Mouse (Mus musculus): ENCODE data around the gene H2al1d. TPM values are rescaled to one million over a fixed set of nuclear protein-coding genes. Genes with fewer than 3 reads are reported as not detected.
"Not testable (repeated sequence)": the region's sequence is repeated elsewhere in the genome, so short reads cannot be mapped to it uniquely, and the experiment has no call there.

The H2al1d gene
- not detected in 2 replicates for polyA plus RNA-seq (2012; rRNA removed)

DNA sequence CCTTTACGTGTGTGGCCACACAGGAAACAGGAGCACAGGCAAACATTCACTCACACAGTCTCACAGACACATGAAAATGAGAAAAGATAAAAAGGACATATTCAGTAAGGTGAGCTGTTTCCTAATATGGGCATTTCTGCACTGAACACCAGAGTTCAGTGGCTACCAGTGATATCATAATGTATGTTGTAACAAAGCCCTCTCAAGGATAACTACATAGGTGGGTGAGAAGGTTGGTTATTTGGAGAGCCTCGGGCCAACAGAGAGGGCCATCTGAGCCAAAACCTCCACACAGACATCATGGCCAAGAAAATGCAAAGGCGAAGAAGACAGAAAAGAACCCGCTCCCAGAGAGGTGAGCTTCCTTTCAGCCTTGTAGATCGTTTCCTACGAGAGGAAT lies at the start of gene H2al1d:
Gene H2al1d, plus strand, starts transcription at position 301 of the 400 bp plus-strand sequence.
- not testable (repeated sequence) for DNase-seq (ENCODE audit: extremely low spot score in 1 of 2, low spot score in 1 of 2)

DNA sequence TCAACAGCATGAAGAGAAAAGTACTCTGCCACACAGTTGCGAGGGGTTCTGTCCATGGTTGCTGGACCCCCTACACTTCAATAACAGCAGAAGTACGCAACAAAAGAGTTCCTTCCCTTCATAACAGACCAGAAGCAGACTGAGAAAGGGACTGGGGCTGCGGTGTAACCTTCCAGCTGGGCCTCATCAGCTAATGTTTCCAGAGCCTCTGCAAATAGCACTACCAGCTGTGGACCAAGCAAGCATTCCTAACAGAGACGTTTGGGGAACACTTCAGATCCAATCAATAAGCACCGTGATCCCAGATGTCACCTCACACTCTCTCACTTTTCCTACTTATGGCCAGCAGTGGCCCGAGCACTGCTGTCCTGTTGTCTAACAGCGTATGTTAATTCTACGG lies 43.7 kb upstream of the H2al1d start:
- no peak for DNase-seq (ENCODE audit: extremely low spot score in 1 of 2, low spot score in 1 of 2)

DNA sequence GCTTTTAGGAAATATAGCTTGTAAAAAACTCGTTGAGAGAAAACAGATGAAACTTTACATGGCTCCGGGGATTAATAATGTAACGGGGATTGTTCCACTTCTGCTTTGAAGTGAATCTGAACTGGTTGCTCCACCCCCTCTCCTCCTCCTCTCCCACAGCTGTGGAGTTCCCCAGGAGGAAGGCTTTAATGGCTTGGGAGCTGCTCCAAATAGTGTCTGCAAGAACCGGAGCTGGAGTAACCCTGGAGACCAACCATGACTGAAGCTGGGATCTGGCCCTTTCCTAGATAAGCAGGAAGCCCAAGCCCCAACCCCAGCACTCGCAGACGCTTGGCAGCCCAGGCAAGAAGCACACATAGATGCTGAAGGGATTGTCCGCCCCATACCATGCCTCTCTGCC lies 40.8 kb upstream of the H2al1d start:
- DNase-seq (ENCODE audit: extremely low spot score in 1 of 2, low spot score in 1 of 2): peak in 1 of 2 experiments; percentile 19

DNA sequence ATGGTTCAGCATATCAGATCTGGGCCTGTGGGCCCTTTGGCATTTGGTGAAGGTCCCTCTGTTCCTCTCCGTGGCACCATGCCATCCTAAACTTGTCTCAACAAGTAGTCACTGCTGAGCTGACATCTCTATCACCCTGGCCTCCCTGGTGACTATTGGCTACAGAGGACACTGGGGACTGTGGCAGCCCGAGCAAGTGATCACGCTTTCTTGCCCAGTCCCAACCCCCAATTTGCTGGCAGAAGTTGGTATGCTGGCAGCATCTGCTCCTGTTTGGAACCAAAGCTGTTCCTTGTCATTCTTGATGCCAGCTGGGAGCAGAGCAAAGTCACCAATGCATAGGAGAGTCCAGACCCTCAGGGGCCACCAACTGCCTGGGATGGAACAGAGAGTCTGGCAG lies 39.5 kb upstream of the H2al1d start:
- peak in 1 of 2 experiments; percentile 29 for DNase-seq (ENCODE audit: extremely low spot score in 1 of 2, low spot score in 1 of 2)

DNA sequence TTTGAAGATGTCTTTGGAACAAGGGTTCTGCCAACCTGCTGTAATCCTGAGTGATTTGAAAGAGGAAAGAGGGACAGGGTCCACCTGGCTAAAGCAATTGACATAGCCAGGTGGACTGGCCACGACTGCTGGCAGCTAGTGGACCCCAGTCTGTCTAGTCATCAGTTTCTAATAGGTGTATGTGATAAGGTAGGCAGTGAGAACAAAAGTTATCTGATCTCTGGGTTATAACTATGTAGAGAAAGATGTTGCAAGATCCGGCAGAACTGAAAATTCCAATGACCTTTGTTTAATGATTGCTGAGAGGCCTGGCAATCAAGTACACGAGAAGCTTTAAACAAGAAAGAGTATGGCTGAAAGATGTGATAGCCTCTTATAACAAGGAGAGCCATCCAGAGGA lies 35.4 kb upstream of the H2al1d start:
- DNase-seq (ENCODE audit: extremely low spot score in 1 of 2, low spot score in 1 of 2): no peak

DNA sequence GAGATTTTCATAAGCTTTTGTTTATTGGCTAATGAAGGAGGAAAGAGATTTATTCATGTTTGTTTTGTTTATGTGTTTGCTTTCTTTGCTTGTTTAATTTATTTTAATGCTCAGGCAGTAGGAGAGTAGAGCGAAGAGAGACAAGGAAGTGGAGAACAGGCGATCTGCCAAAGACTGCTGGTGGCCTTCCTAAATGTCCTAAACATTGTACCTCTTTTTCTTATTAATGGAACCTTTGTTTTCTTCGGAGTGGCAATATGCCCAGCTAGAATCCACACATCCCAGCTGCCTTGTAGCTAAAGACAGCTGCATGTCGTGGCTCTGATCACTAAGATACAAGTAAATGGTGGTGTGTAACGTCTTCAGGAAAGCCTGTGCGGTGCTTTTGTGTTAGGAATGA lies 31.5 kb upstream of the H2al1d start:
- no peak for DNase-seq (ENCODE audit: extremely low spot score in 1 of 2, low spot score in 1 of 2)

DNA sequence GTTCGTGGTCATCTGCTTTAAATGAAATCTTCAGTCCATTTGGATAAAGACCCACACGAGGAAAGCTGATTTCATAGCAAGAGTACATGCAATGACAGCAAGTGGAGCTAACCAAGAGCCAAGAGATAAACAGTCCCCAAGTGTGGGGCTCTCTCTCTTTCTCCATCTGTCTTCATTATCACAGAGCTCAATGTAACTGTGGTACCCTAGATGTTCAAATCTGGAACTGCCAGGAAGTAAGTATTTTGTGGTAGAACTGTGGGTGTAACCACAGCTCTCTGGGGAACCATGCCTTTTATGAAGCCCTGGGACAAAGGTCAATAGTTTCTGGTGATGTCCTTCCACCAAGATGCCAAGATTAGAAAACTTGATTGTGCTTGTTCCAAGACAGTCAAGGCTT lies 27.9 kb upstream of the H2al1d start:
- DNase-seq (ENCODE audit: extremely low spot score in 1 of 2, low spot score in 1 of 2): no peak

DNA sequence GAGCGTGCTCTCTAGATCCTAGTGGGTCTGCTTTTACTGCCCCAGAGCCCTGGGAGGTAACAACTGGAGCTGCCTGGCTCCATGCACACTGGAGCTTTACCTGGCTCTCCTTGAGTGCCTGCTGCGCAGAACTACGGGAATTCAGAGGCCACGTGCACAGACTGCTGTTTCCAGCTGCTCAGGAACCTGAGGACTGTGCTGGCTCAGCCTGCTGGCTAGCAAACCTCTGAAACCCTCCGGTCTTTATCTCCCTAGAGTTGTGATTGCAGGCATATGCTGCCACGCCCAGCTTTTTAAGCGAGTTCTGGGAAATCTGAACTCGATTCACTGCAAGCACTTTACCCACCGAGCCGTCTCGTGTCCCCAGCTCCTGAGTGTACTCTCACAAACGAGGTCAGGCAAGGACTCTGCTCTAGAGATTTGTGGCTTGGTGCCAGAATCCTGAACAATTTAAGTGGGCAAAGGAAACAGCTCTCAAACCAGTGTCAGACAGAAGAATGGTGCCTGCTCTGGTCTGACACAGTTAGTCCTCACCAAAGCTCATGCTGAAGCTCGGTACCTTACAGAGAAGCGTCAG lies 20.2 kb upstream of the H2al1d start:
- no peak for DNase-seq (ENCODE audit: extremely low spot score in 1 of 2, low spot score in 1 of 2)

DNA sequence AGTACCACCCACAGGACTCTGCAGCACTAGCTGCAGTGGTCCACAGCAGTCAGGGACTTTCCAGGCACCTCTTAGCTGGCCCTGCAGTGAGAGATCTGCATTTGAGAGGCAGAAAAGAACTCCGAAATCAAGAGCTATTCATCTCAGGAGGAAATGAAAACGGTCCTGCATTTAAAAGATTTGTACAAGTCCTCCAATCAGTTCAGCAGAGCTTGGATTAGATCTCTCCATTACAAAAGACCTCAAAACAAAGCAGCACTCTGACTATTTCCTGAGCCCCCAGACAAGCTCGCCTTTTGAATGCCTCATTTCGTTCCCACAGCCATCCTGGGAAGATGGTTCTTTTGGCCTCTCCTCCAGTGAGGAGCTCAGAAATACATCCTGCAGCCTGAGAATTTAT lies 19.4 kb upstream of the H2al1d start:
- no peak for DNase-seq (ENCODE audit: extremely low spot score in 1 of 2, low spot score in 1 of 2)

DNA sequence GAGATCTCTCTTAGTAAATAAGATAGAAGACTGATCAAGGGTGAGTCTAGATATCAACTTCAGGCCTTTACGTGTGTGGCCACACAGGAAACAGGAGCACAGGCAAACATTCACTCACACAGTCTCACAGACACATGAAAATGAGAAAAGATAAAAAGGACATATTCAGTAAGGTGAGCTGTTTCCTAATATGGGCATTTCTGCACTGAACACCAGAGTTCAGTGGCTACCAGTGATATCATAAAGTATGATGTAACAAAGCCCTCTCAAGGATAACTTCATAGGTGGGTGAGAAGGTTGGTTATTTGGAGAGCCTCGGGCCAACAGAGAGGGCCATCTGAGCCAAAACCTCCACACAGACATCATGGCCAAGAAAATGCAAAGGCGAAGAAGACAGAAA lies 9.7 kb upstream of the H2al1d start, which contains the start of gene H2al1a:
Gene H2al1a, plus strand, starts transcription at position 301 of the 400 bp plus-strand sequence.
- not testable (repeated sequence) for DNase-seq (ENCODE audit: extremely low spot score in 1 of 2, low spot score in 1 of 2)

DNA sequence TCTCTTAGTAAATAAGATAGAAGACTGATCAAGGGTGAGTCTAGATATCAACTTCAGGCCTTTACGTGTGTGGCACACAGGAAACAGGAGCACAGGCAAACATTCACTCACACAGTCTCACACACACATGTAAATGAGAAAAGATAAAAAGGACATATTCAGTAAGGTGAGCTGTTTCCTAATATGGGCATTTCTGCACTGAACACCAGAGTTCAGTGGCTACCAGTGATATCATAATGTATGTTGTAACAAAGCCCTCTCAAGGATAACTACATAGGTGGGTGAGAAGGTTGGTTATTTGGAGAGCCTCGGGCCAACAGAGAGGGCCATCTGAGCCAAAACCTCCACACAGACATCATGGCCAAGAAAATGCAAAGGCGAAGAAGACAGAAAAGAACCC lies 6.5 kb upstream of the H2al1d start, which contains the start of gene H2al1b:
Gene H2al1b, plus strand, starts transcription at position 301 of the 400 bp plus-strand sequence.
- DNase-seq (ENCODE audit: extremely low spot score in 1 of 2, low spot score in 1 of 2): not testable (repeated sequence)

DNA sequence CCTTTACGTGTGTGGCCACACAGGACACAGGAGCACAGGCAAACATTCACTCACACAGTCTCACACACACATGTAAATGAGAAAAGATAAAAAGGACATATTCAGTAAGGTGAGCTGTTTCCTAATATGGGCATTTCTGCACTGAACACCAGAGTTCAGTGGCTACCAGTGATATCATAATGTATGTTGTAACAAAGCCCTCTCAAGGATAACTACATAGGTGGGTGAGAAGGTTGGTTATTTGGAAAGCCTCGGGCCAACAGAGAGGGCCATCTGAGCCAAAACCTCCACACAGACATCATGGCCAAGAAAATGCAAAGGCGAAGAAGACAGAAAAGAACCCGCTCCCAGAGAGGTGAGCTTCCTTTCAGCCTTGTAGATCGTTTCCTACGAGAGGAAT lies 3.3 kb upstream of the H2al1d start, which contains the start of gene H2al1c:
Gene H2al1c, plus strand, starts transcription at position 301 of the 400 bp plus-strand sequence.
- DNase-seq (ENCODE audit: extremely low spot score in 1 of 2, low spot score in 1 of 2): not testable (repeated sequence)

DNA sequence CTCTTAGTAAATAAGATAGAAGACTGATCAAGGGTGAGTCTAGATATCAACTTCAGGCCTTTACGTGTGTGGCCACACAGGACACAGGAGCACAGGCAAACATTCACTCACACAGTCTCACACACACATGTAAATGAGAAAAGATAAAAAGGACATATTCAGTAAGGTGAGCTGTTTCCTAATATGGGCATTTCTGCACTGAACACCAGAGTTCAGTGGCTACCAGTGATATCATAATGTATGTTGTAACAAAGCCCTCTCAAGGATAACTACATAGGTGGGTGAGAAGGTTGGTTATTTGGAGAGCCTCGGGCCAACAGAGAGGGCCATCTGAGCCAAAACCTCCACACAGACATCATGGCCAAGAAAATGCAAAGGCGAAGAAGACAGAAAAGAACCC lies 3.0 kb downstream of the H2al1d start, which contains the start of gene H2al1e:
Gene H2al1e, plus strand, starts transcription at position 301 of the 400 bp plus-strand sequence.
- not testable (repeated sequence) for DNase-seq (ENCODE audit: extremely low spot score in 1 of 2, low spot score in 1 of 2)

DNA sequence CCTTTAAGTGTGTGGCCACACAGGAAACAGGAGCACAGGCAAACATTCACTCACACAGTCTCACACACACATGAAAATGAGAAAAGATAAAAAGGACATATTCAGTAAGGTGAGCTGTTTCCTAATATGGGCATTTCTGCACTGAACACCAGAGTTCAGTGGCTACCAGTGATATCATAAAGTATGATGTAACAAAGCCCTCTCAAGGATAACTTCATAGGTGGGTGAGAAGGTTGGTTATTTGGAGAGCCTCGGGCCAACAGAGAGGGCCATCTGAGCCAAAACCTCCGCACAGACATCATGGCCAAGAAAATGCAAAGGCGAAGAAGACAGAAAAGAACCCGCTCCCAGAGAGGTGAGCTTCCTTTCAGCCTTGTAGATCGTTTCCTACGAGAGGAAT lies 6.2 kb downstream of the H2al1d start, which contains the start of gene H2al1f:
Gene H2al1f, plus strand, starts transcription at position 301 of the 400 bp plus-strand sequence.
- DNase-seq (ENCODE audit: extremely low spot score in 1 of 2, low spot score in 1 of 2): not testable (repeated sequence)

DNA sequence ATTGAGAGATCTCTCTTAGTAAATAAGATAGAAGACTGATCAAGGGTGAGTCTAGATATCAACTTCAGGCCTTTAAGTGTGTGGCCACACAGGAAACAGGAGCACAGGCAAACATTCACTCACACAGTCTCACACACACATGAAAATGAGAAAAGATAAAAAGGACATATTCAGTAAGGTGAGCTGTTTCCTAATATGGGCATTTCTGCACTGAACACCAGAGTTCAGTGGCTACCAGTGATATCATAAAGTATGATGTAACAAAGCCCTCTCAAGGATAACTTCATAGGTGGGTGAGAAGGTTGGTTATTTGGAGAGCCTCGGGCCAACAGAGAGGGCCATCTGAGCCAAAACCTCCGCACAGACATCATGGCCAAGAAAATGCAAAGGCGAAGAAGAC lies 9.3 kb downstream of the H2al1d start, which contains the start of gene H2al1g:
Gene H2al1g, plus strand, starts transcription at position 301 of the 400 bp plus-strand sequence.
- not testable (repeated sequence) for DNase-seq (ENCODE audit: extremely low spot score in 1 of 2, low spot score in 1 of 2)

DNA sequence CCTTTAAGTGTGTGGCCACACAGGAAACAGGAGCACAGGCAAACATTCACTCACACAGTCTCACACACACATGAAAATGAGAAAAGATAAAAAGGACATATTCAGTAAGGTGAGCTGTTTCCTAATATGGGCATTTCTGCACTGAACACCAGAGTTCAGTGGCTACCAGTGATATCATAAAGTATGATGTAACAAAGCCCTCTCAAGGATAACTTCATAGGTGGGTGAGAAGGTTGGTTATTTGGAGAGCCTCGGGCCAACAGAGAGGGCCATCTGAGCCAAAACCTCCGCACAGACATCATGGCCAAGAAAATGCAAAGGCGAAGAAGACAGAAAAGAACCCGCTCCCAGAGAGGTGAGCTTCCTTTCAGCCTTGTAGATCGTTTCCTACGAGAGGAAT lies 12.6 kb downstream of the H2al1d start, which contains the start of gene H2al1h:
Gene H2al1h, plus strand, starts transcription at position 301 of the 400 bp plus-strand sequence.
- not testable (repeated sequence) for DNase-seq (ENCODE audit: extremely low spot score in 1 of 2, low spot score in 1 of 2)

DNA sequence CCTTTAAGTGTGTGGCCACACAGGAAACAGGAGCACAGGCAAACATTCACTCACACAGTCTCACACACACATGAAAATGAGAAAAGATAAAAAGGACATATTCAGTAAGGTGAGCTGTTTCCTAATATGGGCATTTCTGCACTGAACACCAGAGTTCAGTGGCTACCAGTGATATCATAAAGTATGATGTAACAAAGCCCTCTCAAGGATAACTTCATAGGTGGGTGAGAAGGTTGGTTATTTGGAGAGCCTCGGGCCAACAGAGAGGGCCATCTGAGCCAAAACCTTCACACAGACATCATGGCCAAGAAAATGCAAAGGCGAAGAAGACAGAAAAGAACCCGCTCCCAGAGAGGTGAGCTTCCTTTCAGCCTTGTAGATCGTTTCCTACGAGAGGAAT lies 15.7 kb downstream of the H2al1d start, which contains the start of gene H2al1i:
Gene H2al1i, plus strand, starts transcription at position 301 of the 400 bp plus-strand sequence.
- DNase-seq (ENCODE audit: extremely low spot score in 1 of 2, low spot score in 1 of 2): not testable (repeated sequence)

DNA sequence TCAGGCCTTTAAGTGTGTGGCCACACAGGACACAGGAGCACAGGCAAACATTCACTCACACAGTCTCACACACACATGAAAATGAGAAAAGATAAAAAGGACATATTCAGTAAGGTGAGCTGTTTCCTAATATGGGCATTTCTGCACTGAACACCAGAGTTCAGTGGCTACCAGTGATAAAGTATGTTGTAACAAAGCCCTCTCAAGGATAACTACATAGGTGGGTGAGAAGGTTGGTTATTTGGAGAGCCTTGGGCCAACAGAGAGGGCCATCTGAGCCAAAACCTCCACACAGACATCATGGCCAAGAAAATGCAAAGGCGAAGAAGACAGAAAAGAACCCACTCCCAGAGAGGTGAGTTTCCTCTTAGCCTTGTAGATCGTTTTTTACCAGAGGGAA lies 18.9 kb downstream of the H2al1d start, which contains the start of gene H2al1j:
Gene H2al1j, plus strand, starts transcription at position 301 of the 400 bp plus-strand sequence.
- not testable (repeated sequence) for DNase-seq (ENCODE audit: extremely low spot score in 1 of 2, low spot score in 1 of 2)

DNA sequence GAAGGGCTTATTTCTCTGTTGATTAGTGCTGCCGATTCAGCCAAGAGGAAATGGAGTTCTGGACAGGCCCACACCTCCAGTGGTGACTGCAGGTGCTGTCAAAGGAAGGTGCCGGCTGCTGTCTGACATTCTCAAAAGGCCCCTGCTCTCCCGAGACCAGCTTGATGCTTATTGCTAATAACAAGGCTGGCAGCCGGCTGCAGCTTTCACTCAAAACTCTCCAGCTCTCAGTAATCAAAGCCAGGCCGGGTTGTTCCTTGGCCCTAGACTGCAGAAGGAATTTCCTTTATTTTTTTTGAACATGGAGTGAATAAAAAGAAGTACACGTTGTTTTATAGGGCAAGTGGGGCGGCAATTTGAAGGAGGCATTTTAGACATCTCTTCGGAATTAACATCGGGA lies 37.1 kb downstream of the H2al1d start:
- DNase-seq (ENCODE audit: extremely low spot score in 1 of 2, low spot score in 1 of 2): no peak

DNA sequence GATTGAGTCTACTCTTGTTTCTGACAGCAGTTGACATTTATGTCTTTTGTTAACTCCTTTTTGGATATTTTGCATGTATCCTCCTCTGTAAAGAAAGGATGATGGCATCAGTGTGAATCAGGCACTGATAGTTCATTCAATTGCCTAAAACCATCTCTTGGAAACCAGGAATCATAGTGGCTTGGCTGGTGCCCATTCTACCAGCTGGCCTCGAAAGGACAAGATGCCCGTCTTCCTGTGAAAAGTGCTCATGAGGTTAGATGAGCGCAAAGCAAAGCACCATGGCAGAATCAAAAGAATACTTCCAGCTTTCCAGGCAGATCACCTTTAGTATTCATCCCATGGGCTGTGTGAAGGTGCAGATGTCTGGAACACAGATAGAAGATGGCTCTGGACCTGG lies 38.1 kb downstream of the H2al1d start:
- no peak for DNase-seq (ENCODE audit: extremely low spot score in 1 of 2, low spot score in 1 of 2)
